Mouse (Mus musculus): Measurements from ENCODE around the gene Mylk2.

- TF ChIP-seq EP300 (IDR thresholded peaks at IDR 0.05; ENCODE audit: low read depth), result no peak
- no peak for TF ChIP-seq CTCF (IDR thresholded peaks at IDR 0.05; ENCODE audit: low read depth)
Observed at GRCm38 (mm10) chr2:152958116-152958515, 47.0 kb downstream of the Mylk2 start.

All from liver, embryonic 14.5 days (tissue).